Mouse (Mus musculus): ENCODE measurements around the gene Espl1. TPM values are rescaled to one million over a fixed set of nuclear protein-coding genes. Genes with fewer than 3 reads are reported as not detected.

Espl1 gene
- total RNA-seq (2014; rRNA removed) (0.09 and 0.27 TPM in 2 replicates), polyA plus RNA-seq (2012; rRNA removed) (0.11 and 0.21 TPM in 2 replicates)

GRCm38 (mm10) chr15:102295633-102296367, at the start of gene Espl1:
Gene Espl1 (plus strand): TSS chr15:102296266.
- TF ChIP-seq CTCF (IDR thresholded peaks at IDR 0.05; ENCODE audit: low read depth, low read length) (no peak), POLR2A (IDR thresholded peaks at IDR 0.05; ENCODE audit: extremely low read depth, insufficient read depth, low read length) (no peak)
- WGBS, result 6% methylated on average over 25 of the region's 25 CpGs
- H3K27me3 ChIP-seq (ENCODE audit: control insufficient read depth, insufficient read depth, low read length), result no peaks in the 10 kb centered on the region

GRCm38 (mm10) chr15:102246866-102247251, 49.2 kb upstream of the Espl1 start:
- Histone ChIP-seq H3K27ac (replicated peaks; ENCODE audit: insufficient read depth, low read depth, low read length) (peak overlapping the region; percentile 62), H3K27me3 (ENCODE audit: control insufficient read depth, insufficient read depth, low read length) (no peaks in the 10 kb centered on the region), H3K4me3 (ENCODE audit: insufficient read depth, low read depth, low read length) (peak overlapping the region; percentile 74), H3K9ac (ENCODE audit: low read depth, low read length) (peak overlapping the region; percentile 81), H3K36me3 (ENCODE audit: control insufficient read depth, insufficient read depth, low read length) (no peaks in the 10 kb centered on the region), H3K79me2 (ENCODE audit: control insufficient read depth, insufficient read depth, low read length) (no peaks in the 10 kb centered on the region), H3K4me1 (ENCODE audit: control insufficient read depth, insufficient read depth, low read length) (peaks cover 4% of the 10 kb centered on the region; the same call in 1 of the 2 replicates)
- peak; percentile 71 for DNase-seq (ENCODE audit: extremely low read depth, low read depth, low spot score)
- no peak for TF ChIP-seq CTCF (IDR thresholded peaks at IDR 0.05; ENCODE audit: low read depth, low read length)
- TF ChIP-seq POLR2A (IDR thresholded peaks at IDR 0.05; ENCODE audit: extremely low read depth, insufficient read depth, low read length), result 0 out of 2 replicates have a peak, but pooled peaks have one; percentile 19
- under 1% methylated on average over 35 of the region's 35 CpGs for WGBS

More at GRCm38 (mm10) chr15:102295633-102296367, at the start of gene Espl1:
- peak; percentile 77 for DNase-seq (ENCODE audit: extremely low read depth, low read depth, low spot score)
- Histone ChIP-seq H3K9ac (ENCODE audit: low read depth, low read length) (peak within 1 kb of the TSS; percentile 12), H3K79me2 (ENCODE audit: control insufficient read depth, insufficient read depth, low read length) (no peaks in the 10 kb centered on the region), H3K27ac (replicated peaks; ENCODE audit: insufficient read depth, low read depth, low read length) (no peak within 1 kb of the TSS), H3K36me3 (ENCODE audit: control insufficient read depth, insufficient read depth, low read length) (no peaks in the 10 kb centered on the region), H3K4me1 (ENCODE audit: control insufficient read depth, insufficient read depth, low read length) (no peaks in the 10 kb centered on the region), H3K4me3 (ENCODE audit: insufficient read depth, low read depth, low read length) (peak within 1 kb of the TSS; percentile 57)

GRCm38 (mm10) chr15:102247252-102248130, 48.6 kb upstream of the Espl1 start:
- DNase-seq (ENCODE audit: extremely low read depth, low read depth, low spot score), result peak; percentile 42
- Histone ChIP-seq H3K27ac (replicated peaks; ENCODE audit: insufficient read depth, low read depth, low read length) (peak overlapping the region; percentile 95), H3K79me2 (ENCODE audit: control insufficient read depth, insufficient read depth, low read length) (no peaks in the 10 kb centered on the region), H3K9ac (ENCODE audit: low read depth, low read length) (peak overlapping the region; percentile 81), H3K36me3 (ENCODE audit: control insufficient read depth, insufficient read depth, low read length) (no peaks in the 10 kb centered on the region), H3K4me1 (ENCODE audit: control insufficient read depth, insufficient read depth, low read length) (peaks cover 4% of the 10 kb centered on the region; the same call in 1 of the 2 replicates), H3K27me3 (ENCODE audit: control insufficient read depth, insufficient read depth, low read length) (no peaks in the 10 kb centered on the region), H3K4me3 (ENCODE audit: insufficient read depth, low read depth, low read length) (peak overlapping the region; percentile 74)
- WGBS, result 1% methylated on average over 59 of the region's 65 CpGs
- no peak for TF ChIP-seq CTCF (IDR thresholded peaks at IDR 0.05; ENCODE audit: low read depth, low read length)
- TF ChIP-seq POLR2A (IDR thresholded peaks at IDR 0.05; ENCODE audit: extremely low read depth, insufficient read depth, low read length), result no peak

- H3K9ac ChIP-seq (ENCODE audit: low read depth, low read length), result peak overlapping the region; percentile 73
- no peaks in the 10 kb centered on the region for H3K27me3 ChIP-seq (ENCODE audit: control insufficient read depth, insufficient read depth, low read length)
- TF ChIP-seq POLR2A (IDR thresholded peaks at IDR 0.05; ENCODE audit: extremely low read depth, insufficient read depth, low read length) (no peak), CTCF (IDR thresholded peaks at IDR 0.05; ENCODE audit: low read depth, low read length) (no peak)
- H3K4me1 ChIP-seq (ENCODE audit: control insufficient read depth, insufficient read depth, low read length), result peaks cover 4% of the 10 kb centered on the region; the same call in 1 of the 2 replicates
- H3K79me2 ChIP-seq (ENCODE audit: control insufficient read depth, insufficient read depth, low read length), result no peaks in the 10 kb centered on the region
- no peaks in the 10 kb centered on the region for H3K36me3 ChIP-seq (ENCODE audit: control insufficient read depth, insufficient read depth, low read length)
- peak overlapping the region; percentile 74 for H3K4me3 ChIP-seq (ENCODE audit: insufficient read depth, low read depth, low read length)
- WGBS, result 21% methylated on average over 8 of the region's 8 CpGs
- H3K27ac ChIP-seq (replicated peaks; ENCODE audit: insufficient read depth, low read depth, low read length), result peak overlapping the region; percentile 73
- DNase-seq (ENCODE audit: extremely low read depth, low read depth, low spot score), result no peak
These were observed 47.8 kb upstream of the Espl1 start for GRCm38 (mm10) chr15:102248131-102248811.

- Histone ChIP-seq H3K27ac (replicated peaks; ENCODE audit: insufficient read depth, low read depth, low read length) (peak overlapping the region; percentile 35), H3K27me3 (ENCODE audit: control insufficient read depth, insufficient read depth, low read length) (no peaks in the 10 kb centered on the region), H3K36me3 (ENCODE audit: control insufficient read depth, insufficient read depth, low read length) (no peaks in the 10 kb centered on the region), H3K79me2 (ENCODE audit: control insufficient read depth, insufficient read depth, low read length) (no peaks in the 10 kb centered on the region), H3K4me3 (ENCODE audit: insufficient read depth, low read depth, low read length) (no peak overlapping the region), H3K9ac (ENCODE audit: low read depth, low read length) (no peak overlapping the region), H3K4me1 (ENCODE audit: control insufficient read depth, insufficient read depth, low read length) (peaks cover 4% of the 10 kb centered on the region; the same call in 1 of the 2 replicates)
- TF ChIP-seq POLR2A (IDR thresholded peaks at IDR 0.05; ENCODE audit: extremely low read depth, insufficient read depth, low read length) (no peak), CTCF (IDR thresholded peaks at IDR 0.05; ENCODE audit: low read depth, low read length) (no peak)
- no peak for DNase-seq (ENCODE audit: extremely low read depth, low read depth, low spot score)
- 36% methylated on average over 3 of the region's 3 CpGs for WGBS
These were observed 47.3 kb upstream of the Espl1 start for GRCm38 (mm10) chr15:102248812-102249191.

All from liver, adult 2 months (tissue).